Mouse (Mus musculus) brain, embryonic 14.5 days (tissue): ENCODE data around the gene Spi1. TPM values are rescaled to one million over a fixed set of nuclear protein-coding genes. Genes with fewer than 3 reads are reported as not detected.

Experiments
- DNase-seq: peaks from one replicate; pipeline ENCODE4 v3.0.0-alpha.2; 2011; ENCODE audit warnings: low read depth
- CTCF ChIP-seq: fragments of 200-500 bp; IDR thresholded peaks from 2 replicates; pipeline ENCODE4 v1.5.1; 2012; ENCODE audit warnings: inconsistent platforms, mild to moderate bottlenecking, moderate library complexity, borderline replicate concordance; ENCODE audit not compliant: insufficient read depth, insufficient read length; ENCODE audit errors: extremely low read depth
- POLR2A ChIP-seq: fragments of 200-500 bp; IDR thresholded peaks from 2 replicates; pipeline ENCODE4 v1.6.1; 2012; ENCODE audit warnings: mild to moderate bottlenecking, inconsistent platforms, borderline replicate concordance; ENCODE audit not compliant: poor library complexity, insufficient read depth, insufficient read length, severe bottlenecking; ENCODE audit errors: extremely low read depth
- polyA plus RNA-seq: library from polyadenylated mRNA; depleted of rRNA; stranded (reverse); fragments of >200 nt; gene quantifications from 2 replicates; pipeline ENCODE4 v1.2.3, GENCODE M21; 2012

Spi1 gene
- polyA plus RNA-seq, 1 experiment, result 5.3 TPM

DNA sequence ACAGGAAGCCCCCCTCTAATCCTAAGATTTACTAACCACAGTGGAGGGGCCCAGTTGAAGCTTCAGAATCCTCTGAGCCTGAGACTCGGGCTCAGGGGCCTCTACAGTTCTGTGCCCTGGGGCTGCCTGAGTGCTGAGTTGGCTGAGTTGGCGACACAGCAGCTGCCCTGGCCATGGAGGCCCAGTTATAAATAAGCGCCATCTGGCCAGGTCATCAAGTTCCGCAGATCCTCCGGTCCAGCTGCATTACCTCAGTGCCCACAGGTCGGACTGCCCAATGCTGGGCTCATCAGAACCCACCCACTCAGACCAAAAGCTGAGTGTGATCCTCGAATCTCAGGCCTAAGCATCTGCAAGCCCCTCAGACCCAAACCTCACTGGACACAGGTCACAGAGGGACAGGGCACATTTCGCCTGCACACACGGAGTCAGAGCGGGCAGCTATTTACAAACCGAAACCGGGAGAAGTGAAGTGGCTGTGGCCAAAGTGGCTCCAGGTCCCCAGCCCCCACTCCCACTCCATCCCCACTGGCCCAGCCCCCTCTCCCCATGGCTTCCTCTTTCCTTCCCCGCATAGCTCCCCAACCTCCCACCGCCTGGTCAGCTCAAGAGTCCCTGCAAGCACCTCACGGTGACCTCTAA is 2.1 kb downstream of the Spi1 start:
- no peak for DNase-seq
- no peak for TF ChIP-seq POLR2A
- no peak for TF ChIP-seq CTCF

DNA sequence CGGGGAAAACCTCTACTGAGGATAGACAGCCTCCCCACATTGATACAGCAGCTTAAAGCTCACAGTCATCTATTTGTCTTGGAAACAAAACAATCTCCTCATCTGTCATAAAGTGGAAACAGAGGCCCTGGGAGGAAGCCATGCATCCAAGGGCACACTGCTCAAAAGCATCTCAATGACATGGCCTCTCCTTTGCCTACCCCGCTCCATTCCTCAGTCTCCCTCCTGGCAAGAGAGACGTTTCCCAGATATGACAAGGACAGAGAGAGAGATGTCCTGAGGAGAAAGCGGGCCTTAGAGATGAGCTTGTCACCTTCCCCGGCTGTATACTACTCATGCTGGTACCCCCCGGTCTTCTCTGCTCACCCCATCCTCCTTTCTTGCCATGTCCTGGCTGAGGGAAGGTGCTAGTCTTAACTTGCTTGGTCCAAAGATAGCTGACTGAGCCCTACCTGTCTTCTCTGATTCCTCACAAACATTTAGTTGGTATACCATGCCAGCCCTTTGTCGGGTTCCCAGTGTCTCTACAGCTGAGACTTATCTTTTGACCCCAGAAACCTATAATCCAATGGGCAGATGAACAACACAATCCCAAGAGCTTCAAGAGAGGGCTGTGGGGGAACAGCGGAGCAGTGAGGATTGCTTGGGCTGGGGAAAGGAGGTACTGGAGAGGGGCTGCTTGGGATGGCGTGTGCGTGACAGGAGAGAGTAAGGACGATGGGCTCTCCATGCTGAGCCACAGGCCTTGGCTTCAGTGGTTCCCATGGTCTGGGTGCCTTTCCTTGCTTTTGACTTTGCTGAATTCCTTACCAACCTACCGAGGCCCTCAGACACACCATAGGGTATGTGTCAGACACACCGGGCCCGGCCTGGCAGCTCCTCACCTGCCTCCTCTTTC is 3.6 kb downstream of the Spi1 start:
- TF ChIP-seq POLR2A (no peak), CTCF (no peak)
- DNase-seq, result no peak

DNA sequence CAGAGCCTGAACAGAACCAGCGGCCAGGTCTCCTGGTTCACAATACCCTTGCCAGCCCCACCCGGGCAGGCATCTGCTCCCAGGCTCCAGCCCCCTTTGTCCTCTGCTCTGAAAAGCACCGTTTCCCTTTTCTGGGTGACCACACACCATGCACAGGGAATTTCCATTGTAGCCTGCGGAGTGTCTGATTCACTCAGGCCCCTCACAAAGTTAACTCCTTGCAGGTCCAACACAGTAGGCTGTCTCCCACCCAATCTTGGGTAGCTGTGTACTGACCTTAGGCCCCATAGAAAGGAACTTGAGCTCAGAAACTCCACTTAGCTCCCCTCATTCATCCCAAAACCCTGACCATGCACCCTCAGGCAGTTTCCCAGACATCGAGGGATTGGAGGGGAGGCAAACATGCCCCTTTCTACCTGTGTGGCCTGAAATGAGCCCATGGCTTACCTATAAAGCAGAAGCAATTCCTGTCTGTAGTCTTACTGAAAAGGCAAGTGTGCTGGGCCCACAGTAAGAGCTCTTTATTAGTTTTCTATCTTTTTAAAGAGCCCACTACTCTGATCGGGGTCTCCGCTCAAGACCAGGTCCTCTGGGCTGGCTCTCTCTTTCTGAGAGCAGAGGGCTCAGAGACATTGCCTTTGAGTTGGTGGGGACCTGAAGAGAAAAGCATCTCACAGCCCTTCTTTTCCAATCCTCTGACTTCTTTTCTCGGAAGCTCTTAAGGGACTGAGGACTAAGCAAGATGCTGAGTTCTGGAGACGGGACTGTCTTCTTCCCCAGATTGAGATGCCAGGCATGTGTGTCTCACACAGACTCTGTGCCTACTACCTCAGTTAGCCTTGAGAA is 4.4 kb downstream of the Spi1 start:
- DNase-seq, result no peak
- TF ChIP-seq CTCF (no peak), POLR2A (no peak)

DNA sequence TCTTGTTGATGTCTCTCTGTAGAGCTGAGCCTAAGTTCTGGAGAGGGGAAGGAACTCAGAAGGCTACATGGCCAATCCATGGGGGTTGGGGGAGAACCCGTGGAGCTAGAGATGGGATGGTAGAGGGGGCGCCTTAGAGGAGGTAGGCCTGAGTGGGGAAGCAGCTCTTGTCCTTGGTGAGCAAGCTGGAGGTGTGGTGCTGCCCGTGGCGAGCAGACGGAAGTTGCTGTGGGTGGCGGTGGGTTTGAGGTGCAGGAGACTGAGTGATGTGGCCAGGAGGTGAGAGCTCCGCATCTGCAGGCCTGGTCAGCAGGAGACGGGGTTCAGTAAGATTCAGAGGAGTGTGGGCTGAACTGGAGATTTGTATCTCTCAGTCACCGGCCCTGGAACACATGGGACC is 5.3 kb downstream of the Spi1 start:
- TF ChIP-seq POLR2A (no peak), CTCF (no peak)

DNA sequence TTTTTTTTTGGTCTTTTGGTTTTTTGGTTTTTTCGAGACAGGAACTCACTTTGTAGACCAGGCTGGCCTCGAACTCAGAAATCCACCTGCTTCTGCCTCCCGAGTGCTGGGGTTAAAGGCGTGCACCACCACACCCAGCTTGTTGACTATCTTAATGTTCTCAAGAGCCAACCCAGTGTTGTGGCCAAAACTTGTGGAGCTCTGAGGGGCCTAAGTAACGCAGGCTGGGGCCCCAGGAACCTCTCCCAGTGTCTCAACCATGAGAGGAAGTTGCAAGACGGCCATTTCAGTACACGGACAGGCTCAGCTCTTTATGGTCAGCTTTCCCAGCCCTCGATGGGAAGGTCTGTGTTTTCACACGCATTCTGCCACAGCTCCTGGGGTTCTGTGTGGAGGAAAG is 6.8 kb downstream of the Spi1 start:
- TF ChIP-seq POLR2A (no peak), CTCF (no peak)
- DNase-seq, result no peak

More for the DNA sequence above, 5.3 kb downstream of the Spi1 start:
- DNase-seq, result no peak

DNA sequence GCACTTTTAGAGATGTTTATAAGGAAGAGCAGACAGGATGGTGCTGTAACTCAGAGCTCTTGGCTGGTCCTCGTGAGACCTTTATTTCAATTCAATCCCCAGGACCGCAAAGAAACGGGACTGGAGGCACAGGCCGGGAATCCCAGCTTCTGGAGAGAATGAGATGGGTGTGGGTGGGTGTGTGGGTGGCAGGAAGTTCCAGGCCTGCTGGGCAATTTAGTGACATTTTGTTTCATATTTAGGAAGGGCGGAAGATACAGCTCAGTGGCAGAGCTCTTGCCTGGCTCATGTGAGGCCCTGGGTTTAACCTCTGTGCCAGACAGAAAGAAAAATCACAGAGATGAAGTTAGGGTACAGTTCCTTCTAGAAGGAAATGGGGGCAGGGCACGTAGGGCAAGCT is 8.0 kb downstream of the Spi1 start:
- TF ChIP-seq POLR2A (no peak), CTCF (no peak)
- no peak for DNase-seq

DNA sequence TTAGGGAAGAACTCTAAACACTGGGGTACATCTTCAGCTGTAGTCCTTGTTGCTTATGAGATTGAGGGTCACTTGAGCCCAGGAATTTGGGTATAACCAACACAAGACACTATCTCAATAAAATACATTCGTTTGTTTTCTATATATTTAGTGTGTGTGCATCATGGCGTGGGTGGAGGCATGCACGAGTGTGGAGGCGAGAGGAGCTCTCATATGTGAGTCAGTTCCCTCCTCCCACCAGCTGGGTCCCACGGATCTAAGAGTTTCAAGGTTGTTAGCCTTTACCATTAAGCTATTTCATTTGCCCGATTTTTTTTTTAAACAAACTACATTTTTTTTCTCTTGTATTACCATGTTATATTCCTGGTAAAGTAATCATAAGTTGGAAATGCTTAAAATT is 8.6 kb downstream of the Spi1 start:
- TF ChIP-seq POLR2A (no peak), CTCF (no peak)

DNA sequence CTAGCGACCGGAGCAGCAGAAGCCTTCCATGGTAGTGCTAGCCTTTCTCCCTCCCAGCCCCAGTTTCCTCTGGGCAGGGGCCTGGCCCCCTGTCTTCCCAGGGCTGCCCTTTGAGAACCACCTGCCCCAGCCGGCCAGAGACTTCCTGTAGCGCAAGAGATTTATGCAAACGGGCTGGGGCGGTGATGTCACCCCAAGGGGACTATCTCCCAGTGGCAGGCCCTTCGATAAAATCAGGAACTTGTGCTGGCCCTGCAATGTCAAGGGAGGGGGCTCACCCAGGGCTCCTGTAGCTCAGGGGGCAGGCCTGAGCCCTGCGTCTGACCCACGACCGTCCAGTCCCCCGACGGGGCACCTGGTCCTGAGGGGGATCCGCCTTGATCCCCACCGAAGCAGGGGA is 14.3 kb downstream of the Spi1 start:
- TF ChIP-seq CTCF, result no peak
- no peak for TF ChIP-seq POLR2A
- DNase-seq, result no peak

More for the DNA sequence above, 8.6 kb downstream of the Spi1 start:
- DNase-seq, result no peak

DNA sequence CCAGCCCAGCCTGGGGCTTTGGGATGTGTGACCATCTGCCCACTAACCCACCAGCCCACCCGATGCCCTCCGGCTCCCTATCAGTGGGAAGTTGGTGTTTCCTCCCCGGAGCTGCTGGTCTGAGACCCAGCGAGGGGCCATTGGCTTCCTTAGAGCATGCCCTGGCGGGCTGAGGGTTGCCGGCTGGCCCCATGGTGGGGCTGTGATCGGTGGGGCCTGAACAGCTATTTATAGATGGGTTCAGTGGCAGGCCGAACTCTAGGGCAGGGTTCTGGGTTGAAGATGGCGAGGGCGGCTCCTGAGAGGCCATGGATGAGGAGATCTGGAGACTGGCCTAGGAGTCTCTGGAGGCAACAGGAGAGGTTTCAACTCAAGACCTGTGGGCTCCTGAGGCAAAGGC is 14.8 kb downstream of the Spi1 start:
- DNase-seq, result no peak
- TF ChIP-seq CTCF, result no peak

DNA sequence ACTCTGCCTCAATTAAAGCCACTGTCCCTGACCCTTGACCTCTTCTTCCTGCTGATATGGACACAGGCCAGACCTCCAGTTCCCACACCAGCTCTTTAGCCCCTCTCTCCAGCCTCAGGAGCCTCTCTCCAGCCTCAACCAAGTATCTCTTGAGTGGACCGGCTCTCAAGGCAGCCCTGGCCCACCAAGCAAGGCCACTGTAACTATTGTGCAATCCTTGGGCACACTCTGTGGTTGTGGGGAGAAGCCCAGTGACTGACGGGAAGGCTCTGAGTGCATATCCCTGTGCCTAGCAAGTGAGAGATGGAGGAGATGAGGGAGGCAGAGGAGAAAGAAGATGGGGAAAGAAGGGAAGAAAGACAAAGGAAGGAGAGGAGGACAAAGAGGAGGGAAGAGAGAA is 16.0 kb downstream of the Spi1 start:
- no peak for DNase-seq
- TF ChIP-seq POLR2A (no peak), CTCF (no peak)

DNA sequence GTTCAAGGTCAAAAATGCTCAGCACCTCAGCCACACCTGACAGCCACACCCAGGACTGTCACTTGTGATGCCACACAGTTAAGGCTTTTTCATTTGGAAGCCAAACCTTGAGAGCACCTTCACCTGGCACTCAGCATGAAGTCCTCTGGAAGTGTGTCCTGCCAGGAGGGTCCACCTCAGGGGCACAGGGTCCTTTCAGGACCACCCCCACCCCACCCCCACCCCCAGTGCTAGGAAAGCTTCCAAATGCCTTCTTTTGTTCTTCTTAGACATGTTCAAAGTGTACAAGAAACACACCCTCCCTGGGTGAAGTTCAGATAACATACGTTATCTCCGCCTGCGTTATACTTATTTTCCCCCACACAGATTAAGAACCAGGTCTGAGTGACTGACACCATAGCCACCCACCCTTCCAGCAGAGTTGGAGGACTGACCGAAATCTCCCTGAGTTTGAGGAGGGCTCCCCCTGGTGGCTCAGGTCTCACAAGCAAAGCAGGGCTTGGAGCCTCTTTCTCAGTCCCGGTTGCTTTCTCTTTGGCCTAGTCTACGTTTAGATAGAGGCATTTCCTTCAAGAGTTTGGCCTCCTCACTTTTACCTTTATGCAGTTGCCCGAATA is 19.0 kb downstream of the Spi1 start:
- TF ChIP-seq POLR2A (no peak), CTCF (peak; percentile 98)
- peak; percentile 93 for DNase-seq

DNA sequence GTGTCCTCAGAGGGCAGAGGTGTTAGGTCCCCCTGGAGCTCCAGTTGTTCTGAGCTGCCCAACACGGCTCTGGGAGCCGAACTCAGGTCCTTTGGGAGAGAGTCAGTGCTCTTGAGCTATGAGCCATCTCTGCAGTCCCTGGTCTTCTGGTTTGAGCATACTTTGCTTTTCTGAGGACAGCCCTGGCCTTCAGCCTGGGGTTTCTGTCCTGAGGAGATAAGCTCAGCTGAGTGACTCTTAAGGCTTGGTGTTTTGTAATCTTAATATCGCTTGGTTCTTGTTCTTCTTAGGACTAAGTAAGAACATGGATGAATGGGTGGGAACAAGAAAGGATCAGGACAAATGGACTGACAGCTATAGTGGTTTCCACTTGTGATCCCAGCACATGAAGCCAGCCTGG is 26.0 kb downstream of the Spi1 start:
- TF ChIP-seq POLR2A, result no peak
- TF ChIP-seq CTCF, result no peak
- no peak for DNase-seq
